Mouse (Mus musculus): ENCODE results near the gene Zfp14.
A peak's percentile ranks its signal among the peaks of the same experiment; 100 is the strongest.

Gene Zfp14

DNA sequence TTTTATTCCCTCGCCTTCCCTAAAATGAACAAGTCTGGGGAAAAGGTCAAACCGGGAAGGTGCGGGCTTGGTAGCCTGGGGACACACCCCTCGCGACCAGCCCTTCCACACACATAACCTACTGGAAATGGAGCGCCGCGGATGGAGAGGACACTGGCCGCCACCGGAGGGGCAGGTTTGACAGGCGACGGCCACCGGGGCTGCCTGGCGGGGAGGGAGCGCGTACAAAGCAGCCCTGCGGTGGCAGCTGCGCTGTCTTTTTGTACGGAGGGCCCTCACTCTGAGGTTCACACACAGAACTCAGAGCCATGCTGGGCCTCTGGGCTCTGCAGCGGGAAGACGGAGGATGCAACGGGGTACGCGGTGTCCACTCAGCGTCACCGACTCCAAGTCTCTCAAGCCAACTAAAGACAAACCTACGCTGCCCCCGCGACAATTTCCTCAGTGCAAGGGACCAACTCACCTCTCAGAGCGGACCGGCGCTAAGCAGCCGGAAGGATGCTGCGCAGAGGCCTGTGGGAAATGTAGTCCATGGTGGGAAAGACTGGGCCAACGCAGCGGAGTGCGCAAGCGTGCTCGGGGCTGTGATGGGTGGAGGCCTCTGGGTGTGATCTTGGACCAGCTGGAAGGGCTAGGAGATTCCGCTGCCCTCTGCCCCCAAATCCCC, at the start of gene Zfp14:
Gene Zfp14 (minus strand): TSS at position 499 of the 667 bp plus-strand sequence.
- peak; percentile 90 for DNase-seq

DNA sequence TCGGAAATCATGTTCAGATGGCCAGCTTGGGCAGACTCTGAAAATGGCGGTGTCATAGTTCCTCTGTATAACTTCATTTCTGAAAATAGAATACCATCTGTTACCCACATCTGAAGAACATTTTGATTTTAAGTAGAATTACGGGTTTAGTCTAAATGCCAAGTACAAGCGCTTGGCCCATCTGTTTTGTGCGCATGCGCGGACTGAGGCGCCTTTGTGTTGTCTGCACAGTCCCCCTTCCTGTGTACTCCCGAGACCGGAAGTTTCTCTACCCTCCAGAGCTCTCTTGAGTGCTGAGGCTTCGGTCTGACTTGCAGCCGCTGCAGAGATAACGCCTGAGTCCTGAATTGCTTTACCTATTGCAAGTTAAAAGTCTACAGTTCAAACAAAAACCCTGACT, 48.1 kb upstream of the Zfp14 start:
- peak; percentile 89 for DNase-seq

- DNase-seq: no peak
These were observed 44.5 kb upstream of the Zfp14 start for GRCm38 (mm10) chr7:30095551-30096125.

- peak; percentile 94 for DNase-seq
These were observed 43.7 kb upstream of the Zfp14 start, which contains the start of gene Zfp260 for GRCm38 (mm10) chr7:30094646-30095429. Gene Zfp260 (plus strand): TSS chr7:30094777.

DNA sequence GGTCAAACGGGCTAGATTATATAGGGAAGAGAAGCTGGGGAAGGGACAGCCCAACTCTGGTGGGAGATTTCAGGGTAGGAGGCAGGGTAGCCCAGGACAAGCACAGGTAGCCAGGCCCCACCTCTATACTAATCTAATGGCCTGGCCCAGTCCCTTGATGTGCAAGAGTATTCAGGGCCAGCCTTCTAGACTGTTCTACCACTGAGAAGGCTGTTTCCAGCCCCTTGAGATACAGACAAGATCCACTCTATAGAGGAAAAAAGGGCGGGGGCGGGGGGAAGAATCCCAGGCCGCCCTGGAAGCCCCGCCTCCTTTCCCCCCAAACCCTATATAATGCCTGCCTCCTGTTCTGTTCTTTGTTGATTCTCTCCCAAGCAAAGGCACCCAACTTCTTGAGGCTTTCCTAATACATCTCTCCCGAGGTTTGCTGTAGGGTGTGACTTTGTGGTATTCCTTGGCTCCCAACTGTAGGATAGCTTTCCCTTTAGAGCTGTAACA, 42.8 kb upstream of the Zfp14 start:
- no peak for DNase-seq

GRCm38 (mm10) chr7:30092666-30093065, 41.5 kb upstream of the Zfp14 start:
- no peak for DNase-seq

DNA sequence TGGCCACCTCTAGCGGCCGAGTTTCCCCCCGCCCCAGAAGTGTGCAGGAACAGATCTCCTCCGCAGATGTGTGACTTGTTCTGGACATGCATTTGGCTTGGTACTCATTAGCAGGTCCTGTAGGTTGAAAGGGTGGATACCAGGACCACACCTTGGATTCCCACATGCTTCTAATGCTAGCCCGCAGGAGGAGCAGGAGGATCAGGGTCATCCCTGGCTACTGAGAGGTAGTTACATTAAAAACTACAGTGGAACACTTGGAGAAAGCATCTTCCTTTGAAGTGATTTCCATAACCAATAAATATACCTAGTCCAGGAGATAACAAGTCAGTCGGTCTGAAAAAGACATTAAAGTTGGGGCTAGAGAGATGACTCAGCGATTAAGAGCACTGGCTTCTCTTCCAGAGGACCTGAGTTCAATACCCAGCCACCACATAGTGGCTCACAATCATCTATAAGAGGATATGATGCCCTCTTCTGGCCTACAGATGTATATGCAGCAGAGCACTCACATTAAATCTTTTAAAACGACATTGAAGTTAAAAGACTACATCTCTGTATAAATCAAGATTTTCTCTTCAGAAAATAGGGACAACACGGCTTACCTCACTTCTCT, 39.9 kb upstream of the Zfp14 start:
- no peak for DNase-seq

- DNase-seq: peak; percentile 97
These were observed 39.2 kb upstream of the Zfp14 start, which contains the start of the genes Gm26920 and Zfp566 for GRCm38 (mm10) chr7:30090092-30090969. Gene Gm26920 (minus strand): TSS chr7:30090410. Gene Zfp566 (minus strand): TSS chr7:30090527.

- DNase-seq: no peak
These were observed 38.2 kb upstream of the Zfp14 start for GRCm38 (mm10) chr7:30089405-30089804.

- DNase-seq: peak; percentile 33
These were observed 35.3 kb upstream of the Zfp14 start for GRCm38 (mm10) chr7:30086524-30086923.

GRCm38 (mm10) chr7:30072146-30073028, 21.2 kb upstream of the Zfp14 start, which contains the start of gene Zfp82:
Gene Zfp82 (minus strand): TSS chr7:30072900.
- DNase-seq: peak; percentile 85

- DNase-seq: no peak
These were observed 13.4 kb upstream of the Zfp14 start for GRCm38 (mm10) chr7:30064622-30065021.

GRCm38 (mm10) chr7:30062478-30062877, 11.3 kb upstream of the Zfp14 start:
- no peak for DNase-seq

DNA sequence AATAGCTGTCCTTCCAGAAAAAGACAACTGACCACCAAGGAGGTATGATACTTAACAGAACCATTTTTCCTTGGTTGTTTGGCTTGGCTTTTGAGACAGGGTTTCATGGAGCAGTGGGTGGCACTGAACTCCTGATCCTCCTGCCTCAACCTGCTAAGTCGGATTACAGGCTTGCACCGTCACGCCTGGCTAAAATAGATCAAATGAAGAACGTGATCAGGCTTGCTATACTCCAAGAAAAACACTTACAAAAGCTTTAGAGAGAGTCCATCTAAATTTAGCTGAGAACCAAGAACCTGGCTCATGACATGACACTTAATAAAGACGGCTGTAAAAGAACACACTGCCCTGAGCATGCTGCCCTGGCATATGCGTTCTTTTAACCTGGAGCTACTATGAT, 9.2 kb upstream of the Zfp14 start:
- no peak for DNase-seq

DNA sequence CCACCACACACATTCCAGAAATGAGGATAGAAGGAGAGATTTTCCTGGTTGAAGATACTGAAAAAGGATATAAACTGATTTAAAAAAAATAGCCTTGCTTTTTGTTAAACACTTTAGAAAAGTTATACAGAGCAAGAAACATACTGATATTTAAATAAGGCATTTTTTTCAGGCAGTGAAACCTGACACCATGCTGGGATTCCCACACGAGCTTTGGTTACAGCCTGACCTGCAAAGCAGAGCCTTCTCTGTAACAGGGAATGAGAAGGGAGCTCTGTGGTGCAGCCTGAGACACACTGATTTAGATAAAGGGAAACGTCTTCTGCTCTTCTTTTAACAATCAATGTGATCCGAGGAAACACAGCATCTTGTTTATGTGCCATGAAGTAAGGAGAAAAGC, 2.4 kb upstream of the Zfp14 start:
- no peak for DNase-seq

GRCm38 (mm10) chr7:30048126-30048525, 3.1 kb downstream of the Zfp14 start:
- DNase-seq: peak; percentile 37

DNA sequence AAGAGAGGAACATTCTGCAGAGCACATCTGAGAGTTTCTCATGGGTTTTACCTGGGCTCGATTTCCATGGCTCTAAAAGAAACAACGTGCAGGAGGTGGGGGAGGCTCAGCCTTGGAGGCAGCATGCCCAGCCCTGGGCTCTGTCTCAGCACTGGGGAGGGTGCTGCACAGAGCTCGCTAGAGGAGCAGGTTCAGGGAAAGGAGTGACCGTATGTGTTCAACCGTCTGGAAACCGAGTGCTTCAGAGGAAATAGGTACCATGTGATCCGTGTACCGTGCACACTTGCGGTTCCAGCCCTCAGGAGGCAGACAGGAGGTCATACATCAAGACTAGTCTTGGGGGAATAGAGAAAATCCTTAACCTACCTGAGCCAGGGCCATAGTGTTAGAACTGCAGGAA, 6.8 kb downstream of the Zfp14 start:
- DNase-seq: no peak

GRCm38 (mm10) chr7:30034331-30034730, 16.8 kb downstream of the Zfp14 start:
- DNase-seq: no peak

DNA sequence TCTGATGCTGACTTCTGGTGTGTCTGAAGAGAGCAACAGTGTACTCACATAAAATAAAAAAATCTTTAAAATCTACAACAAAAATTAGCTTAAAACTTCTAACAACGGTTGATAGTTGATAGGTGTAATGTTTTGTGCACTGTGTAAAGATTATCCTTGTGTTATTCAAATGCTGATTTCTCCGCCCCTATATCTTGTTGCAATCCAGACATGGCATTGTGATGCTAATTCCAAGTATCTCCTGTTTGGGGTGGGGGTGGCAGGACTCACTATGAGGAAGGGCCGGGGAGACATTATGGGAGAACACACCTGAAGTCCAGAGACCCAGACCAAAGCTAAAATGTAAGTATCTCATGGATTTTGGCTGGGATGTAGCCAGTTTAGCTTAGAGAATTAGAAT, 19.8 kb downstream of the Zfp14 start:
- DNase-seq: no peak

- no peak for DNase-seq
These were observed 20.5 kb downstream of the Zfp14 start for GRCm38 (mm10) chr7:30030677-30031076.

DNA sequence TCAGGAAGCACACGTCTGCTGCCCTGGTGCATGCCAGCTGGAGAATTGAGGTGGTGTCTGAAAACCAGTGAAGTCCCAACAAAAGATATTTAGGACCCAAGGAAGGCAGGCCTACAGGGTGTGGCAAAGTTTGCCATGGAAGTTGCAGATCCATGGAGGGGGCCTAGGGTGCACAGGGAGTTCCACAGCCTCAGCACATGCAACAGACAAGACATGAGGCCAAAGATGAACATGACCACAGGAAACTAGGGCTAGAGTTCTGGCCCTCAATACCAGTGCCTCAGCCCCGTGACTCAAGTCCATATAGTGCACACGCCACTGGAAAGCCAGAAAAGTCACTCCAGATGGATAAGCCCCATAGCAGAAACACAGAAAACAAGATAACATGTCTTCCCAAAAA, 22.6 kb downstream of the Zfp14 start:
- no peak for DNase-seq

All from layer of hippocampus, adult 9-11 months (tissue).